Mouse (Mus musculus): ENCODE data around the gene Myof. TPM values are rescaled to one million over a fixed set of nuclear protein-coding genes. Genes with fewer than 3 reads are reported as not detected.

Myof gene
- polyA plus RNA-seq, 1 experiment from 2014 or later, result 16.5 TPM

GRCm38 (mm10) chr19:37992184-37992554, 51.2 kb downstream of the Myof start:
- no peak for ATAC-seq (replicated peaks; ENCODE audit: low FRiP score)
- Histone ChIP-seq H3K4me3 (replicated peaks) (no peak overlapping the region), H3K27ac (no peak overlapping the region)

DNA sequence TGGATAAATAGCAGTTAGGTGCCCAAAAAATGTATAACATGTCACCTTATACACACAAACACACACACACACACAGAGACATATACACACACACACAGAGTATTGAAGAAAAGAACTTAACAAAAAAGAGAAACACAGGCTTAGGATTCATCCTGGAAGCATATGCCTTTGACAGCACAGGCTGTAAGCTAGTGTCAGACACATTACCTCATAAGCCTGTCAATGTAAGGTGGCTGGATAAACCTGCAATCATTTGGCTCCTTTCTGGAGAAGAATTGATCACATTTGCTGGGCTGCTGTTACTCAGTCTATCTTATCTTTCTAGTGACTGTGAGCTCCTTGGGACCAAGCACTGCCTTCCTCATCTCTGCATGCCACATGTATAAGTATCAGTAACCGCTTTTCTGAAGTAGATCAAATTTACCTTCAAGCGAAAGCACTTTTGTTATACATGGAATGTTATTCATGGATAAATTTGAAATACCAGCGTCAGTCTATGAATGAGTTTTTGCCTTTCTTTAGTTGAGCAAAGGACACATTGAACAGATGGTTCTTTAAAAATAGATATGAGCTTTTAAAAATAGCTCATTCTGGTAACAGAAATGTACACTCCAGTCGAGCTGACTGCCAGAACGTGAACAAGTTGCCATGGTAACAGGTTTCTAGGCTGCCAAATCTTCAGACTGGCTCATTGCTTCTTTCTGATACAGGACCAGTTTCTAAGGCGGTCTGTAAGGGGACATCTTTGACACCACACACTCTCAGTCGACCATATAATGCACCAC, 51.8 kb downstream of the Myof start:
- H3K9me3 ChIP-seq (replicated peaks), result no peaks in the 10 kb centered on the region
- no peak overlapping the region for H3K4me2 ChIP-seq
- H3K9ac ChIP-seq, result no peak overlapping the region
- no peaks in the 10 kb centered on the region for H3K4me1 ChIP-seq
- no peak overlapping the region for H3K4me3 ChIP-seq (replicated peaks)
- no peak overlapping the region for H3K27ac ChIP-seq
- peaks cover 7% of the 10 kb centered on the region for H3K36me3 ChIP-seq
- WGBS, result 55% methylated on average over 7 of the region's 7 CpGs
- no peaks in the 10 kb centered on the region for H3K27me3 ChIP-seq
- ATAC-seq (replicated peaks; ENCODE audit: low FRiP score), result no peak

More at GRCm38 (mm10) chr19:37992184-37992554, 51.2 kb downstream of the Myof start:
- Histone ChIP-seq H3K36me3 (peaks cover 7% of the 10 kb centered on the region), H3K27me3 (no peaks in the 10 kb centered on the region), H3K4me2 (no peak overlapping the region), H3K4me1 (no peaks in the 10 kb centered on the region), H3K9ac (no peak overlapping the region), H3K9me3 (replicated peaks) (no peaks in the 10 kb centered on the region)
- 66% methylated on average over 2 of the region's 2 CpGs for WGBS

- WGBS, result 89% methylated on average over 2 of the region's 2 CpGs
- H3K4me2 ChIP-seq, result no peak overlapping the region
- no peak overlapping the region for H3K27ac ChIP-seq
- H3K36me3 ChIP-seq, result peaks cover 17% of the 10 kb centered on the region
- no peaks in the 10 kb centered on the region for H3K27me3 ChIP-seq
- no peaks in the 10 kb centered on the region for H3K4me1 ChIP-seq
- no peaks in the 10 kb centered on the region for H3K9me3 ChIP-seq (replicated peaks)
- no peak overlapping the region for H3K4me3 ChIP-seq (replicated peaks)
- H3K9ac ChIP-seq, result no peak overlapping the region
- no peak for ATAC-seq (replicated peaks; ENCODE audit: low FRiP score)
Measured at GRCm38 (mm10) chr19:37989971-37990370, 53.4 kb downstream of the Myof start.

DNA sequence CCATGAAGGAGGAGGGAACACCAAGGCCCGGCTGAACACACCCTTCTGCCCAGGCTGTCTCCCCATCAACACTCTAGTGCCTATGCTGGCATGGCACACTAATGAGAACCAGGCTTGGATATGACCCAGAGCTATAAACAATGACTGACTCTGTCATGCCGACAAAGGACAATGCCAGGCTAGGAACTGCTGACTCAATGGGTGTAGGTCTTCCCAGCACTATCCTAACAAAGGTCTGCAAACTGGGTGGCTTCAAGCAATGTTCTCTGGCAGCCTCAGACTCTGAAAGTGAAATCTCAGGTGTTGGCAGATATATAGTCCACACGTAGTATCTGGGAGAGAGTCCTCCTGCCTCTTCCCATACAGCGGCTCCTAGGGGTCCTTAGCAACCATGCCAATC, 55.2 kb downstream of the Myof start:
- no peak overlapping the region for H3K4me2 ChIP-seq
- no peak overlapping the region for H3K27ac ChIP-seq
- no peak for ATAC-seq (replicated peaks; ENCODE audit: low FRiP score)
- 89% methylated on average over 4 of the region's 4 CpGs for WGBS
- no peak overlapping the region for H3K4me3 ChIP-seq (replicated peaks)
- H3K36me3 ChIP-seq, result peaks cover 11% of the 10 kb centered on the region
- H3K27me3 ChIP-seq, result no peaks in the 10 kb centered on the region
- H3K4me1 ChIP-seq, result no peaks in the 10 kb centered on the region
- H3K9me3 ChIP-seq (replicated peaks), result no peaks in the 10 kb centered on the region
- no peak overlapping the region for H3K9ac ChIP-seq

DNA sequence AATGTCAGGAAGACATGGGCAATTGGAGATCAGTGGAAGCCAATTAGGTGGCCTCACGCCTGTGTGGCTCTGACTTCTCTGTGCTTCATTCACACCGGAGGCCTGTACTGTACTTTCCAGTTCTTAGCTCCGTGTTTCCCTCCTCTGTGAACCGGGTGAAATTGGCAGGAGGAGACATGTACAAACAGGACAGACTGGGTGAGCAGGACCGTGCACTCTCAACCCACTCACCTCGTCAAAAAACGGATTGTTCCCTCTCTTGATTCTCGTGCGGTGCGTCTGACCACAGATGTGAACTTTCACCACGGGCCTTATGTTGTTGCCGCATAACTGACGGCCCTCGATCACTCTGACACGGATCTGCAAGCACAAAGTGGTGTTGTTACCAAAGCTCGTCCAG, 57.6 kb downstream of the Myof start:
- H3K9ac ChIP-seq, result no peak overlapping the region
- no peak for ATAC-seq (replicated peaks; ENCODE audit: low FRiP score)

DNA sequence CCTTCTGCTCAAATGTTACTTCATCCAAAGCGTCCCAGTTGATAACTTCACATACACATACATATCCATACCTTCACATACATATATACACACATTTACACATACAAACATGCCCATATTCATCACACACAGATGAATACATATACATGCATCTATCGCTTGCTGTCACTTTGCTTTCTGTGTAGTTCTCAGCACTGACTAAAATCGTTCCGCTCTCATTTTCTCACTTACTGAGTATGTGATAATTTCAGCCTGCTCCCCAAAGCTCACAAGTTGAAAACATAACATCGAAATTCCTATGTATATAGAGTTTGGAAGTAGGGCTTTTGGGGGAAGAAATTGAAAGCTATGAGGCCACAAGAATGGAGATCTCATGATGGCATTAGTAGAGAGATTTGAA, 67.4 kb downstream of the Myof start:
- Histone ChIP-seq H3K4me2 (no peak overlapping the region), H3K9ac (no peak overlapping the region), H3K27me3 (no peaks in the 10 kb centered on the region), H3K4me3 (replicated peaks) (no peak overlapping the region), H3K27ac (no peak overlapping the region), H3K4me1 (0 out of 2 replicates have a peak, but pooled peaks cover 3% of the 10 kb centered on the region), H3K36me3 (0 out of 2 replicates have a peak, but pooled peaks cover 5% of the 10 kb centered on the region), H3K9me3 (replicated peaks) (no peaks in the 10 kb centered on the region)
- WGBS, result 95% methylated on average over 5 of the region's 5 CpGs
- no peak for ATAC-seq (replicated peaks; ENCODE audit: low FRiP score)

More for the DNA sequence above, 57.6 kb downstream of the Myof start:
- no peaks in the 10 kb centered on the region for H3K9me3 ChIP-seq (replicated peaks)
- H3K27me3 ChIP-seq, result no peaks in the 10 kb centered on the region
- no peak overlapping the region for H3K4me3 ChIP-seq (replicated peaks)
- no peak overlapping the region for H3K4me2 ChIP-seq
- 87% methylated on average over 16 of the region's 16 CpGs for WGBS
- H3K27ac ChIP-seq, result no peak overlapping the region
- H3K36me3 ChIP-seq, result peaks cover 11% of the 10 kb centered on the region
- no peaks in the 10 kb centered on the region for H3K4me1 ChIP-seq

DNA sequence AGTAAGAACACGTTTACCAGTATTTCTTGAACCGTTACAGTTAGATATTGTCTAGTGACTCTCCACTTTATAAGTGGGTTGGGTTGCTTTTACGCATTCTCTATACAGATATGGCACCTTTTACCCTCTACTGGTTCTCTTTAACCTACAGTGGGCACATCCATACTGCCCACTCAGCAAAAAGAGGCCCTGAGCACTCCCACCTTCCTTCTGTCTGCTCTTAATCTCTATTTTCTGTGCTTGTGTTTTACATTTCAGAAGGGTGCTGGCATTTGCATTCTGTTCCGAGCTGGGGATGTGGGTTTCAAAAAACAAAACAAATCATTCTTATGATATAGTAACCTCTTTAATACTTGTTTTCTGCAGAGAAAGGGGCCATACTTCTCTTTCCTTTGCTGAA, 72.8 kb downstream of the Myof start:
- H3K4me1 ChIP-seq, result 0 out of 2 replicates have a peak, but pooled peaks cover under 1% of the 10 kb centered on the region
- no peaks in the 10 kb centered on the region for H3K27me3 ChIP-seq
- H3K9ac ChIP-seq, result no peak overlapping the region
- no peak overlapping the region for H3K4me2 ChIP-seq
- H3K27ac ChIP-seq, result peak overlapping the region; percentile 69
- ATAC-seq (replicated peaks; ENCODE audit: low FRiP score), result 0 out of 2 replicates have a peak, but pooled peaks have one; percentile 49
- no peaks in the 10 kb centered on the region for H3K9me3 ChIP-seq (replicated peaks)
- H3K4me3 ChIP-seq (replicated peaks), result no peak overlapping the region
- H3K36me3 ChIP-seq, result peaks cover 2% of the 10 kb centered on the region; the same call in 1 of the 2 replicates
- 69% methylated on average over 4 of the region's 4 CpGs for WGBS

DNA sequence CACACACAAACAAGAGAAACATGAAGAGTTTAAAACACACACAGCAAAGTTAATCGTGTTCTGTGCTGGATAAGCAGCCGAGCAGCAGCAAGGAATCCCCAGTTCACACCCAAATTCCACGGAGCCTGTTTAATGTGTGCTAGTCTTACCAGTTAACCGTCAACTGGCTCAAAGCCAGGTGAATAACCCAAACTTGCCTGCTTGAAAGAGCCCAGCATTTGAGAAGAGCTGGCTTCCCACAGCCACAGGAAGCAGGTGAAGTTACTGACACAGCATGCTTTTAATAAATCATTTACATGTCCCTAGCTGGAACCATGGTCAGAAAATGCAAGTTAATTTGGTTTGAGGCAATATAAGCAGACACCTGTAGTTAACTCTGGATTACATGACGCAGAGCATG, 73.4 kb downstream of the Myof start:
- Histone ChIP-seq H3K9me3 (replicated peaks) (no peaks in the 10 kb centered on the region), H3K9ac (no peak overlapping the region), H3K4me3 (replicated peaks) (no peak overlapping the region), H3K4me2 (no peak overlapping the region), H3K36me3 (peaks cover 3% of the 10 kb centered on the region; the same call in 1 of the 2 replicates), H3K4me1 (no peaks in the 10 kb centered on the region), H3K27ac (peak overlapping the region; percentile 69), H3K27me3 (no peaks in the 10 kb centered on the region)
- peak; percentile 79 for ATAC-seq (replicated peaks; ENCODE audit: low FRiP score)
- WGBS, result 49% methylated on average over 5 of the region's 5 CpGs

DNA sequence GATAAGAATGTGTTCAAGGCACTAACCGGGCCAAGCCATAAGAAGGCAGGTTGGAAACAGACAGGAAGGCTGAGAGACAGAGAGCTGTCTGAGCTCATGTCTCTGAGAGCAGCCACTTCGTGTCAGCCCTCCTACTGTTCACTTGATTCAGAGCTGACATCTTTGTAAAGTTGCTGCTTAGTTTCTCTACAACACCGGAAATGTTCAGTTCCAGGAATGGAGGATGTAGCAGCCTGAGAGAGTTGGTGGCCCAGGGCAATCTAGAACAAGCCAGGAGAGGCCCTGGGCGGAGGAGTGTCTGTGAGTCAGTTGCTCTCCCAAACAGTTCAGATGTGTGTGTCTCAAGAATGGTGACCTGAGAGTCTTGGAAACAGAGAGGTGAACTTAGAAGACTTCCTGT, 77.5 kb downstream of the Myof start:
- Histone ChIP-seq H3K27me3 (no peaks in the 10 kb centered on the region), H3K27ac (no peak overlapping the region), H3K36me3 (peaks cover 3% of the 10 kb centered on the region; the same call in 1 of the 2 replicates), H3K9me3 (replicated peaks) (no peaks in the 10 kb centered on the region), H3K4me2 (no peak overlapping the region), H3K9ac (no peak overlapping the region), H3K4me3 (replicated peaks) (no peak overlapping the region), H3K4me1 (no peaks in the 10 kb centered on the region)
- 77% methylated on average over 4 of the region's 4 CpGs for WGBS
- no peak for ATAC-seq (replicated peaks; ENCODE audit: low FRiP score)

DNA sequence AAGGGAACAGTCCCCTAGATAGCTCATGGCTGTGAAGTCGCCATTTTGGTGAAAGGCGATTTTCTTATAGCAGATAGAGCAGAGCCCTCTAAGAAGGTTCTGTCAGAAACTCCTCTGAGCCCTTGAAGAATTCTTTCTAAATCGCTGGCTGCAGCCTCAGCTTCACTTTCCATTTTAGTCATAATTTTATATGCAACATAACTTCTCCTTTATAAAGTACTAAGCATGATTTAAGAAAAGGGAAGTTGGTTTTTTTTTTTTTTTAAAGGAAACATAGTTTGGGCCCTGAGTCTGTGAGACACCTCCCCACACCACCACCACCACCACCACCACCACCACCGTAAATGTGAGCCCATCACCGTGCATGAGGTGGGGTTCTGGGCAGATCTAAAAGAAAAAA, 80.0 kb downstream of the Myof start:
- H3K9me3 ChIP-seq (replicated peaks), result no peaks in the 10 kb centered on the region
- H3K9ac ChIP-seq, result no peak overlapping the region
- H3K4me2 ChIP-seq, result no peak overlapping the region
- WGBS, result 90% methylated on average over 5 of the region's 5 CpGs
- H3K27me3 ChIP-seq, result no peaks in the 10 kb centered on the region
- no peaks in the 10 kb centered on the region for H3K4me1 ChIP-seq
- H3K36me3 ChIP-seq, result peaks cover 6% of the 10 kb centered on the region; the same call in 1 of the 2 replicates
- no peak overlapping the region for H3K4me3 ChIP-seq (replicated peaks)
- no peak overlapping the region for H3K27ac ChIP-seq
- no peak for ATAC-seq (replicated peaks; ENCODE audit: low FRiP score)

DNA sequence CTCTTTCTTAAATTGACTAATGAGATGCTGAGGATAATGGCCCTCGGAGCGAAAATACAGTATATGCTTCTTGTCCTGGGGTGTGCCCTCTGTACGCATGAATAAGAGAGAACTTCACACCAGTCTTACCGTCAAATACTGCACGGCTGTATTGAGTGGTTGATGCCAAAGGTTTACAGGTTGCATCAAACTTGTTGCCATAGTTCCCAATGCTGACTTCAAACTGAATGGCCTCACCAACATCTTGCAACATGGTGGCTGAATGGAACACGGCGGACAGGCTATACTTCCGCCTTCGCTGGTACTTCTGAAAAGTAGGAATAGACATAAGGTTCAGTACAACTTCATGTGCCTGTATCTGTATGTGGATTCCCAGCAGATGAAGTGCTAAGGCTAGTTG, 82.6 kb downstream of the Myof start:
- H3K9ac ChIP-seq, result no peak overlapping the region
- H3K4me1 ChIP-seq, result no peaks in the 10 kb centered on the region
- ATAC-seq (replicated peaks; ENCODE audit: low FRiP score), result no peak
- H3K4me2 ChIP-seq, result no peak overlapping the region
- peaks cover 6% of the 10 kb centered on the region; the same call in 1 of the 2 replicates for H3K36me3 ChIP-seq
- H3K27me3 ChIP-seq, result no peaks in the 10 kb centered on the region
- no peak overlapping the region for H3K4me3 ChIP-seq (replicated peaks)
- 94% methylated on average over 9 of the region's 9 CpGs for WGBS
- no peak overlapping the region for H3K27ac ChIP-seq
- H3K9me3 ChIP-seq (replicated peaks), result no peaks in the 10 kb centered on the region

DNA sequence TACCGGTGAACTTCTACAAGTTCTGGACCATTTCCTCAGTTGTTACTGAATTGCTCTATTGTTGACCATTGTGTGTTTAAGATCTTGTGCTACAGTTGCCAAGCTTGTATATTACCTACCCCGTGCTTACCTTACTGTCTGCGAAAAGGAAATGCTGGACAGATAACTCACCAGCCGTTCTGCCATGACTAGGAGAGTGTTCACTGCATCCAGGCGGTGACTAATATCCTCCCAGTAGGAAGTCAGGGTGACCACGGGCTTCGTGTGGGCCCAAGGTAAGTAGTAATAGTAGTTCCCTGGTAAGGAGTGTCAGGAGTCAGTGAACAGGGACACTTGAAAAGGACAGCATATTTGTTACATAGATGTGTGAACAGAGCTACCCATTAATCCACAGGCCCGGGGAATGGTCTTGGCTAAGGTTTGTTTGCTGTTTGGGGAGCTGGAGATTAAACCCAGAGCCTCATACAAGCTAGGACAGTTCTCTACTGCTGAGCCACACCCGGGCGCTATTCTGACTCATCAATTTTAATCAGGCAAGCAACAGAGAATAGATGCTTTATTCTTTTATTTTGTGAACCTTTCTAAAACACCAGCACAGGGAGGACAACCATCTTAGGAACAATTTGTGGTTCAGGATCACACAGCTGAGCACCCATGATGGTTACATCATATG, 83.7 kb downstream of the Myof start:
- peaks cover 3% of the 10 kb centered on the region; the same call in 1 of the 2 replicates for H3K36me3 ChIP-seq
- H3K9me3 ChIP-seq (replicated peaks), result no peaks in the 10 kb centered on the region
- no peak overlapping the region for H3K9ac ChIP-seq
- no peak overlapping the region for H3K4me3 ChIP-seq (replicated peaks)
- WGBS, result 84% methylated on average over 10 of the region's 10 CpGs
- H3K27ac ChIP-seq, result no peak overlapping the region
- no peak for ATAC-seq (replicated peaks; ENCODE audit: low FRiP score)
- H3K4me2 ChIP-seq, result no peak overlapping the region
- no peaks in the 10 kb centered on the region for H3K27me3 ChIP-seq
- no peaks in the 10 kb centered on the region for H3K4me1 ChIP-seq

Data from kidney, embryonic 15.5 days (tissue).